Mouse (Mus musculus) forebrain, embryonic 14.5 days (tissue): ENCODE results near the gene Rb1. TPM values are rescaled to one million over a fixed set of nuclear protein-coding genes. Genes with fewer than 3 reads are reported as not detected.

Source experiments
- ATAC-seq: fragments of 200-750 bp; cut with Nextera tagmentation; 2 replicates; pipeline ENCODE4 v1.8.0; 2017; ENCODE audit warnings: mild to moderate bottlenecking, moderate library complexity
- DNase-seq: peaks from one replicate; pipeline ENCODE4 v3.0.0-alpha.2; 2015; ENCODE audit warnings: low spot score
- H3K27ac ChIP-seq: fragments of 300-500 bp; sonication (generic); 2 replicates; pipeline ENCODE4 v1.5.1; 2014; ENCODE audit warnings: low read depth, mild to moderate bottlenecking, control low read depth, low read length, moderate library complexity
- H3K27me3 ChIP-seq: fragments of 300-500 bp; sonication (generic); replicated peaks from 2 replicates; pipeline ENCODE4 v1.6.1; 2014; ENCODE audit warnings: low read length, control low read depth, mixed read lengths; ENCODE audit not compliant: control insufficient read depth, insufficient read depth
- H3K36me3 ChIP-seq: fragments of 300-500 bp; sonication (generic); 2 replicates; pipeline ENCODE4 v1.6.1; 2014; ENCODE audit warnings: low read length, control low read depth; ENCODE audit not compliant: control insufficient read depth, insufficient read depth
- H3K4me1 ChIP-seq: fragments of 300-500 bp; sonication (generic); 2 replicates; pipeline ENCODE4 v1.6.1; 2014; ENCODE audit warnings: antibody characterized with exemption, low read length, control low read depth; ENCODE audit not compliant: control insufficient read depth, insufficient read depth
- H3K4me2 ChIP-seq: fragments of 300-500 bp; sonication (generic); 2 replicates; pipeline ENCODE4 v1.6.1; 2014; ENCODE audit warnings: mild to moderate bottlenecking, control low read depth, low read length
- H3K4me3 ChIP-seq: fragments of 300-500 bp; sonication (generic); 2 replicates; pipeline ENCODE4 v1.5.1; 2014; ENCODE audit warnings: low read depth, low read length, control low read depth
- H3K9ac ChIP-seq: fragments of 300-500 bp; sonication (generic); 2 replicates; pipeline ENCODE4 v1.6.1; 2014; ENCODE audit warnings: mild to moderate bottlenecking, low read length, control low read depth, moderate library complexity
- H3K9me3 ChIP-seq: fragments of 300-500 bp; sonication (generic); replicated peaks from 2 replicates; pipeline ENCODE4 v1.6.1; 2016; ENCODE audit warnings: low read length, control low read depth, mixed read lengths; ENCODE audit not compliant: control insufficient read depth
- WGBS: fragments of 180-500 bp; shearing (Covaris S2); extraction: QIAGEN DNeasy Blood & Tissue Kit; methylation state at CpG from one replicate; pipeline ENCODE4 v1.1.7; 2014; 5-methylcytosine and 5-hydroxymethylcytosine counted together
- polyA plus RNA-seq: library from polyadenylated mRNA; unstranded; fragments of >200 nt; fragmentation: Nextera tagmentation; extraction: Ambion mirVana; gene quantifications from 2 replicates; pipeline ENCODE4 v1.2.1, GENCODE M21; 2014

Gene Rb1
- polyA plus RNA-seq, 1 experiment from 2014 or later = 28.5 TPM

DNA sequence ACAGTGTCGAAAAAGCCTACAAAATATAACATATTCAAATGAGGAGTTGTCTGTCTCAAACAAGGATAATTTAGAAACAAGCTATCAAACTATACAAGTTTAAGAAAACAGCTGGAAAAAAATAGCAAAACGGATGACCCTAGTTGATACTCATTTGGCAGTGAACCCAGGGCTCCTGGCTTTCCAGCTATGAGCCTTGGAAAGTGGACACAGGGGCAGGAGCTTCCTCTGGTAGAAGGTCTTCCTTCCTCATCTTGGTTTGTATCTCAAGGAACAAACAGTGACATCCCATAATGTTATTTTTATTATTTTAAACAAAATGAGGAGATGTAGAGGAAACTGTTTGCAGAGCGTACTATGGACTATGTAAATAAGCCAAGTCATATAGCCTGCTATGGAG lies 177.5 kb downstream of the Rb1 start:
- 80% methylated on average over 3 of the region's 3 CpGs for WGBS
- Histone ChIP-seq H3K27me3 (no peaks in the 10 kb centered on the region), H3K4me1 (peaks cover 7% of the 10 kb centered on the region), H3K9ac (no peak overlapping the region), H3K27ac (no peak overlapping the region), H3K36me3 (peaks cover 6% of the 10 kb centered on the region), H3K9me3 (0 out of 2 replicates have a peak, but pooled peaks cover 3% of the 10 kb centered on the region), H3K4me3 (no peak overlapping the region), H3K4me2 (no peak overlapping the region)
- no peak for DNase-seq
- no peak for ATAC-seq

GRCm38 (mm10) chr14:73146721-73147120 lies 178.9 kb downstream of the Rb1 start:
- no peaks in the 10 kb centered on the region for H3K27me3 ChIP-seq
- no peak overlapping the region for H3K9ac ChIP-seq
- H3K27ac ChIP-seq = no peak overlapping the region
- peaks cover 12% of the 10 kb centered on the region for H3K4me1 ChIP-seq
- 0 out of 2 replicates have a peak, but pooled peaks cover 3% of the 10 kb centered on the region for H3K9me3 ChIP-seq
- 57% methylated on average over 3 of the region's 3 CpGs for WGBS
- DNase-seq (no peak), ATAC-seq (no peak)
- no peak overlapping the region for H3K4me2 ChIP-seq
- no peak overlapping the region for H3K4me3 ChIP-seq
- peaks cover 3% of the 10 kb centered on the region for H3K36me3 ChIP-seq

DNA sequence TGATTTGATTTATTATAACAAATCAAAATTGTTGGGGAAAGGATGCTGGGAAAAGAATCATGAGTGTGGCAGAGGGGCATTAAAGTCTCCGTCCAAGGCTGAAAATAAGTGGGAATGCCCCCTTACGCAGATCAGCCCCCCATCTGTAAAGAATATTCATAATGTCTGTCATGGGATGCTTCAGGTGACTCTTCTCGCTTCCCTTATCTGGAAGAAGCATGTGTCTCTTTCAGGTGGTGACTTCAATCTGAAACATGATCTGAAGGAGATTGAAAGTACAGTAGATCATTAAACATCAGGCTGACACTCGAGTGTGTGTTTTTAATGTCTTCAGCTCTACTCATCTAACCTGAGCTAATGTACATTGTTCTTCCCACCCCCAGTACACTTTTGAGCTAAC lies 180.1 kb downstream of the Rb1 start:
- H3K4me3 ChIP-seq = no peak overlapping the region
- ATAC-seq = no peak

DNA sequence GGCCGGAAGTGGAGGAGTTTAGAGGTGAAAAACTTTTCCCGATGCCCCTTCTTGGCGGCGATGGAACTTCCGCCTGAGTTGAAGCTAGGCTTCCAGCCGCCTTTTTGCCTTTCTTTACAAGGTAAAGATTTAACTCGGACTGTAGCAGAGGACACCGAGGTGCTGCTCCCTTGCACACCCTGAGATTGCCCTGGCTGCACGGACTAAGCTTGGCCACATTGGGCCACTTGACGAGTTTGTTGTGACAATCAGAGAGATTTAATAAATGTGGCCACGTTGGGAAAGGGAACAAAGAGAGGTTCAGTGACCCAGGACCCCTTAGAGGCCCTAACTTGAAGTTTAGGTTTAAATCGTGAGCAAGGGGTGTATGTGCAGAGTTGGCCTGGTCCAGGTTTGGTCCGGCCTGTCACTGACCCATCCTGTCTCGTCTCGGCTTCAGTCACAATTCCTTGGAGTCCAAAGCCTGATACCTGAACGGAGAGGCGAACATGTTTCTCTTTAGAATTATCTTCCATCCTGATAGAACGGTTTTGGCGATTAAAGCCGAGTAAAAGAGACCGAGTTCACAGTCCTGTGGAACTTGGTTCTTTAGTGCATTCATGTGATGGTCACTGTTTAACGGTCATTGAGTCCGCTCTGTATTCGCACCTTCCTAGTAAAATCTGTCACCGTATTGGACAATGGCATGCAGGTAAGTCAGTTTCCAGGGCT lies 181.8 kb downstream of the Rb1 start:
- Histone ChIP-seq H3K36me3 (no peaks in the 10 kb centered on the region; the same call in 1 of the 2 replicates), H3K4me3 (peak overlapping the region; percentile 71), H3K27ac (peak overlapping the region; percentile 98), H3K4me1 (peaks cover 12% of the 10 kb centered on the region), H3K27me3 (no peaks in the 10 kb centered on the region), H3K4me2 (peak overlapping the region; percentile 79), H3K9me3 (0 out of 2 replicates have a peak, but pooled peaks cover 3% of the 10 kb centered on the region), H3K9ac (peak overlapping the region; percentile 93)
- 33% methylated on average over 25 of the region's 25 CpGs for WGBS
- peak; percentile 13 for ATAC-seq
- DNase-seq = no peak

More for the DNA sequence above, 180.1 kb downstream of the Rb1 start:
- no peak for DNase-seq
- no peak overlapping the region for H3K9ac ChIP-seq
- H3K27me3 ChIP-seq = no peaks in the 10 kb centered on the region
- H3K4me1 ChIP-seq = peaks cover 12% of the 10 kb centered on the region
- H3K27ac ChIP-seq = no peak overlapping the region
- no peaks in the 10 kb centered on the region; the same call in 1 of the 2 replicates for H3K36me3 ChIP-seq
- 90% methylated on average over 4 of the region's 4 CpGs for WGBS
- H3K9me3 ChIP-seq = 0 out of 2 replicates have a peak, but pooled peaks cover 3% of the 10 kb centered on the region
- H3K4me2 ChIP-seq = no peak overlapping the region

GRCm38 (mm10) chr14:73142896-73143709 lies 182.5 kb downstream of the Rb1 start:
- peak; percentile 93 for ATAC-seq
- peak overlapping the region; percentile 93 for H3K9ac ChIP-seq
- H3K27me3 ChIP-seq = no peaks in the 10 kb centered on the region
- H3K4me3 ChIP-seq = peak overlapping the region; percentile 71
- peak overlapping the region; percentile 79 for H3K4me2 ChIP-seq
- 0 out of 2 replicates have a peak, but pooled peaks cover 3% of the 10 kb centered on the region for H3K9me3 ChIP-seq
- 1% methylated on average over 65 of the region's 88 CpGs for WGBS
- peaks cover 12% of the 10 kb centered on the region for H3K4me1 ChIP-seq
- H3K36me3 ChIP-seq = no peaks in the 10 kb centered on the region; the same call in 1 of the 2 replicates
- peak overlapping the region; percentile 98 for H3K27ac ChIP-seq
- peak; percentile 82 for DNase-seq

DNA sequence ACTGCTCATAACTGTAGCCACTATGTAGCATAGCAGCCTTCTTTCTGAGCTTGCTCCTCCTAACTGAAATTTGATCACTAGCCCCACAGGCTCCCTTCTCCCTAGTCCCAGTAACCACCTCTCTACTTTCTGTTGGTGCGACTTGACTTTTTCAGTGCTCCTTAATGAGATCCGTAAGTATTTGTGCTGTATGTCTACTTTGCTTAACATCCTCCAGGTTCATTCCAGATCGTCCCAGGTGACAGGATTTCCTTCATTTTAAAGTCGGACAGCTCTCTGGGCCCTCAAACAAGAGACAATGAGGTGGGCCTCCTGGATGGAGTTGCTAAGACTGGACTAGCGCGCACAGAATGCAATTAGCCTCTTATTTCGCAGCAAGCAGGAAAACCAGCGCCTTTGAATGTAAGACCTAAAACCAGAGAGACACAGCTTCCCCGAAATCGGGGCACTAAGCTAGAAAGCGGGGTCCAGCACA lies 183.2 kb downstream of the Rb1 start:
- peak overlapping the region; percentile 93 for H3K9ac ChIP-seq
- WGBS = 0% methylated on average over 11 of the region's 11 CpGs
- ATAC-seq = peak; percentile 40; the same call in 1 of the 2 replicates
- H3K9me3 ChIP-seq = 0 out of 2 replicates have a peak, but pooled peaks cover 3% of the 10 kb centered on the region
- H3K27ac ChIP-seq = peak overlapping the region; percentile 98
- no peaks in the 10 kb centered on the region for H3K27me3 ChIP-seq
- DNase-seq = peak; percentile 66
- peak overlapping the region; percentile 71 for H3K4me3 ChIP-seq
- H3K4me1 ChIP-seq = peaks cover 12% of the 10 kb centered on the region
- H3K4me2 ChIP-seq = peak overlapping the region; percentile 79
- H3K36me3 ChIP-seq = no peaks in the 10 kb centered on the region; the same call in 1 of the 2 replicates

- Histone ChIP-seq H3K27me3 (no peaks in the 10 kb centered on the region), H3K4me2 (peak overlapping the region; percentile 79; the same call in 1 of the 2 replicates), H3K9me3 (0 out of 2 replicates have a peak, but pooled peaks cover 3% of the 10 kb centered on the region), H3K27ac (no peak overlapping the region), H3K9ac (no peak overlapping the region), H3K4me3 (no peak overlapping the region), H3K4me1 (peaks cover 12% of the 10 kb centered on the region), H3K36me3 (no peaks in the 10 kb centered on the region; the same call in 1 of the 2 replicates)
- ATAC-seq = no peak
- WGBS = 44% methylated on average over 3 of the region's 3 CpGs
- no peak for DNase-seq
Observed at GRCm38 (mm10) chr14:73141800-73142199, 183.8 kb downstream of the Rb1 start.

DNA sequence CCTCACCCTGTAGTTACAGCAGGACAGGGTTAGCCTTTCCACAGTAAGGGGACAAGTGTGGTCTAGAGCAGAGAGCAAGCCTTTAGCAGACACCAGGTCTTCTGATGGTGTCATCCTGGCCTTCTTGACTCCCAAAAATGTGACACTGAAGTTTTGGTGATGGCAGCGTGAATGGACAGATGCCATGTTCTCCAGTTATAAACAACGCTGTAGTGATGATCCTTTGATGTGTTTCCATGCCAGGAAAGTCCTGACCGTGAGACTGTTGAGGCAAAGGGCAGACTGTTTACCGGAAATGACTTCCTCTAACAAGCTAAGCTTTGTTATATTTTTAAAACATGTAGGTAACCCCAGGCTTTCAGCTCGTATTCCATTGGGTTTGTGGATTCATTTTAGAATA lies 185.8 kb downstream of the Rb1 start:
- H3K9me3 ChIP-seq = no peaks in the 10 kb centered on the region
- H3K4me3 ChIP-seq = no peak overlapping the region
- H3K36me3 ChIP-seq = no peaks in the 10 kb centered on the region
- 87% methylated on average over 5 of the region's 5 CpGs for WGBS
- H3K4me2 ChIP-seq = no peak overlapping the region
- DNase-seq (no peak), ATAC-seq (no peak)
- peaks cover 12% of the 10 kb centered on the region for H3K4me1 ChIP-seq
- no peak overlapping the region for H3K9ac ChIP-seq
- no peak overlapping the region for H3K27ac ChIP-seq
- no peaks in the 10 kb centered on the region for H3K27me3 ChIP-seq
